Mouse (Mus musculus) spleen, adult 2 months (tissue): Measurements from ENCODE around the gene Tas2r134. TPM values are rescaled to one million over a fixed set of nuclear protein-coding genes. Genes with fewer than 3 reads are reported as not detected.

ENCODE experiments used
- DNase-seq, 2 experiments: peaks; one replicate each; pipeline versions ENCODE4 v3.0.0 to v3.0.0-alpha.2; 2012 to 2021; ENCODE audit warnings: low spot score in 2 of 2, low read depth in 1 of 2
- H3K27ac ChIP-seq: fragments of 200-500 bp; 2 replicates; pipeline ENCODE4 v1.5.1; 2012; ENCODE audit warnings: low read length, inconsistent platforms; ENCODE audit not compliant: insufficient read depth
- H3K27me3 ChIP-seq: fragments of 200-500 bp; 2 replicates; pipeline ENCODE4 v1.6.1; 2012; ENCODE audit warnings: mild to moderate bottlenecking, moderate library complexity, low read length, inconsistent platforms; ENCODE audit not compliant: control insufficient read depth, insufficient read depth
- H3K36me3 ChIP-seq: fragments of 200-500 bp; 2 replicates; pipeline ENCODE4 v1.6.1; 2012; ENCODE audit warnings: mild to moderate bottlenecking, low read length, inconsistent platforms; ENCODE audit not compliant: control insufficient read depth, insufficient read depth
- H3K4me1 ChIP-seq: fragments of 200-500 bp; 2 replicates; pipeline ENCODE4 v1.6.1; 2011; ENCODE audit warnings: inconsistent platforms; ENCODE audit not compliant: control insufficient read depth, insufficient read depth, insufficient read length
- H3K4me3 ChIP-seq: fragments of 200-500 bp; 2 replicates; pipeline ENCODE4 v1.5.1; 2011; ENCODE audit warnings: mild to moderate bottlenecking, inconsistent platforms; ENCODE audit not compliant: insufficient read depth, insufficient read length; ENCODE audit errors: extremely low read depth
- CTCF ChIP-seq: fragments of 200-500 bp; IDR thresholded peaks from 2 replicates; pipeline ENCODE4 v1.5.1; 2011; ENCODE audit warnings: mild to moderate bottlenecking, inconsistent platforms; ENCODE audit not compliant: insufficient read depth, insufficient read length, insufficient replicate concordance; ENCODE audit errors: extremely low read depth
- POLR2A ChIP-seq: fragments of 200-500 bp; IDR thresholded peaks from 2 replicates; pipeline ENCODE4 v1.6.1; 2011; ENCODE audit warnings: low read depth, low read length, inconsistent platforms
- WGBS: fragments of 180-500 bp; shearing (Covaris S2); methylation state at CpG from one replicate; pipeline ENCODE4 v1.1.7; 2018; 5-methylcytosine and 5-hydroxymethylcytosine counted together
- polyA plus RNA-seq: library from polyadenylated mRNA; depleted of rRNA; stranded (reverse); fragments of >200 nt; gene quantifications from 2 replicates; pipeline ENCODE4 v1.2.3, GENCODE M21; 2012

The Tas2r134 gene
- polyA plus RNA-seq, 1 experiment, result not detected

- Histone ChIP-seq H3K36me3 (no peaks in the 10 kb centered on the region), H3K4me3 (no peak overlapping the region), H3K4me1 (no peaks in the 10 kb centered on the region), H3K27me3 (no peaks in the 10 kb centered on the region), H3K27ac (no peak overlapping the region)
- no peak for TF ChIP-seq CTCF
- no peak for TF ChIP-seq POLR2A
- WGBS, result 80% methylated on average over 3 of the region's 3 CpGs
- DNase-seq, result no peak
Observed at GRCm38 (mm10) chr2:51626007-51626406, 1.3 kb upstream of the Tas2r134 start.

- 47% methylated on average over 2 of the region's 2 CpGs for WGBS
- no peak for DNase-seq
- Histone ChIP-seq H3K27ac (no peak overlapping the region), H3K36me3 (no peaks in the 10 kb centered on the region), H3K4me3 (no peak overlapping the region), H3K27me3 (no peaks in the 10 kb centered on the region), H3K4me1 (no peaks in the 10 kb centered on the region)
- TF ChIP-seq CTCF, result no peak
- no peak for TF ChIP-seq POLR2A
Observed at GRCm38 (mm10) chr2:51631428-51631827, 4.1 kb downstream of the Tas2r134 start.

- peaks cover 6% of the 10 kb centered on the region; the same call in 1 of the 2 replicates for H3K4me1 ChIP-seq
- no peak for DNase-seq
- H3K36me3 ChIP-seq, result no peaks in the 10 kb centered on the region
- whole genome bisulfite sequencing, result 7% methylated on average over 11 of the region's 11 CpGs
- no peak for TF ChIP-seq POLR2A
- TF ChIP-seq CTCF, result no peak
- no peak overlapping the region for H3K27ac ChIP-seq
- no peaks in the 10 kb centered on the region for H3K27me3 ChIP-seq
- no peak overlapping the region for H3K4me3 ChIP-seq
Observed at GRCm38 (mm10) chr2:51637681-51638080, 10.4 kb downstream of the Tas2r134 start.

GRCm38 (mm10) chr2:51641635-51642034 lies 14.3 kb downstream of the Tas2r134 start:
- TF ChIP-seq CTCF, result no peak
- TF ChIP-seq POLR2A, result no peak
- 91% methylated on average over 7 of the region's 7 CpGs for WGBS
- H3K4me1 ChIP-seq, result peaks cover 6% of the 10 kb centered on the region; the same call in 1 of the 2 replicates
- no peak overlapping the region for H3K27ac ChIP-seq
- no peak overlapping the region for H3K4me3 ChIP-seq
- no peaks in the 10 kb centered on the region for H3K36me3 ChIP-seq
- no peaks in the 10 kb centered on the region for H3K27me3 ChIP-seq
- no peak for DNase-seq

GRCm38 (mm10) chr2:51643244-51644139 lies 16.2 kb downstream of the Tas2r134 start:
- H3K27me3 ChIP-seq, result no peaks in the 10 kb centered on the region
- DNase-seq, result no peak
- WGBS, result 79% methylated on average over 7 of the region's 7 CpGs
- H3K27ac ChIP-seq, result no peak overlapping the region
- no peak overlapping the region for H3K4me3 ChIP-seq
- TF ChIP-seq POLR2A, result no peak
- no peak for TF ChIP-seq CTCF
- H3K4me1 ChIP-seq, result no peaks in the 10 kb centered on the region
- no peaks in the 10 kb centered on the region for H3K36me3 ChIP-seq

GRCm38 (mm10) chr2:51647972-51648371 lies 20.7 kb downstream of the Tas2r134 start:
- TF ChIP-seq POLR2A, result no peak
- no peak for TF ChIP-seq CTCF
- WGBS, result 82% methylated on average over 2 of the region's 3 CpGs
- no peak for DNase-seq
- Histone ChIP-seq H3K36me3 (no peaks in the 10 kb centered on the region), H3K4me3 (no peak overlapping the region), H3K27me3 (no peaks in the 10 kb centered on the region), H3K27ac (no peak overlapping the region), H3K4me1 (no peaks in the 10 kb centered on the region)

DNA sequence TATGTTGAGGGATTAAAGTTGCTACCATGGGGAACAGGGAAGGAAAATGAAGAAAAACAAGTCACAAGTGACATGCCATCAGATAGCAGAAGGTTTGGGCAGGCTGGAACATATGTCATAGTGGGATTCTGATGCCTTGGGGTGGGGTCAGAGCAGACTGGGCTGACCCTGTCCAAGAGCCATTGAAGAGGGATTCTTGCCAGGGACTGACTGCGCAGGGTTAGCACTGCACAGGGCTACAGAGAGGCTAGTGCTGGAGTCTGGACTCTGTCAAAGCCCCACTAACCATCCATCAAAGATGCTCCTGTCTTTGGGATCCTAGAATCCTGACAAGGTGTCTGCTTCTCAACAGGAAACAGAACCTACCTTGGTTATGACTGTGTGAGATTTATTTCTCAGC lies 22.6 kb downstream of the Tas2r134 start:
- TF ChIP-seq POLR2A, result no peak
- TF ChIP-seq CTCF, result no peak
- DNase-seq, result no peak
- no peaks in the 10 kb centered on the region for H3K4me1 ChIP-seq
- H3K27me3 ChIP-seq, result no peaks in the 10 kb centered on the region
- H3K27ac ChIP-seq, result no peak overlapping the region
- 93% methylated on average over 1 of the region's 1 CpGs for WGBS
- no peaks in the 10 kb centered on the region for H3K36me3 ChIP-seq
- H3K4me3 ChIP-seq, result no peak overlapping the region
